Mouse (Mus musculus) liver, embryonic 14.5 days (tissue): ENCODE measurements around the gene Slc1a5.

Source experiments
- CTCF ChIP-seq: IDR thresholded peaks from 2 replicates; pipeline ENCODE4 v1.5.1; 2016; ENCODE audit warnings: antibody characterized with exemption, low read depth, control low read depth
- EP300 ChIP-seq: IDR thresholded peaks from 2 replicates; pipeline ENCODE4 v1.6.1; 2016; ENCODE audit warnings: antibody characterized with exemption, low read depth

GRCm38 (mm10) chr7:16758872-16759574 lies 22.1 kb upstream of the Slc1a5 start:
- no peak for TF ChIP-seq CTCF
- TF ChIP-seq EP300 = no peak
